Mouse (Mus musculus) kidney, embryonic 16.5 days (tissue): ENCODE measurements around the gene Cacnb2. TPM values are rescaled to one million over a fixed set of nuclear protein-coding genes. Genes with fewer than 3 reads are reported as not detected.

Source experiments
- ATAC-seq: fragments of 200-750 bp; cut with Nextera tagmentation; 2 replicates; pipeline ENCODE4 v1.8.0; 2017; ENCODE audit warnings: moderate TSS enrichment; ENCODE audit not compliant: low FRiP score, low TSS enrichment
- H3K27ac ChIP-seq: fragments of 300-500 bp; sonication (generic); 2 replicates; pipeline ENCODE4 v1.5.1; 2014; ENCODE audit warnings: low read length
- H3K27me3 ChIP-seq: fragments of 300-500 bp; sonication (generic); 2 replicates; pipeline ENCODE4 v1.6.1; 2014; ENCODE audit warnings: low read length, control low read depth, mixed read lengths; ENCODE audit not compliant: insufficient read depth
- H3K36me3 ChIP-seq: fragments of 300-500 bp; sonication (generic); 2 replicates; pipeline ENCODE4 v1.6.1; 2014; ENCODE audit warnings: low read length, control low read depth, mixed read lengths; ENCODE audit not compliant: insufficient read depth
- H3K4me1 ChIP-seq: fragments of 300-500 bp; sonication (generic); 2 replicates; pipeline ENCODE4 v1.6.1; 2014; ENCODE audit warnings: low read length, control low read depth, mixed read lengths; ENCODE audit not compliant: insufficient read depth
- H3K4me2 ChIP-seq: fragments of 300-500 bp; sonication (generic); replicated peaks from 2 replicates; pipeline ENCODE4 v1.6.1; 2014; ENCODE audit warnings: low read depth, low read length
- H3K4me3 ChIP-seq: fragments of 300-500 bp; sonication (generic); 2 replicates; pipeline ENCODE4 v1.5.1; 2014; ENCODE audit warnings: mild to moderate bottlenecking, low read length
- H3K9ac ChIP-seq: fragments of 300-500 bp; sonication (generic); replicated peaks from 2 replicates; pipeline ENCODE4 v1.6.1; 2014; ENCODE audit warnings: low read length
- H3K9me3 ChIP-seq: fragments of 300-500 bp; sonication (generic); 2 replicates; pipeline ENCODE4 v1.6.1; 2016; ENCODE audit warnings: low read length, control low read depth
- WGBS: fragments of 180-500 bp; shearing (Covaris S2); extraction: QIAGEN DNeasy Blood & Tissue Kit; methylation state at CpG from one replicate; pipeline ENCODE4 v1.1.7; 2014; 5-methylcytosine and 5-hydroxymethylcytosine counted together
- polyA plus RNA-seq: library from polyadenylated mRNA; unstranded; fragments of >200 nt; fragmentation: Nextera tagmentation; extraction: Ambion mirVana; gene quantifications from 2 replicates; pipeline ENCODE4 v1.2.1, GENCODE M21; 2015

The Cacnb2 gene
- polyA plus RNA-seq, 1 experiment from 2014 or later: 2.0 TPM

DNA sequence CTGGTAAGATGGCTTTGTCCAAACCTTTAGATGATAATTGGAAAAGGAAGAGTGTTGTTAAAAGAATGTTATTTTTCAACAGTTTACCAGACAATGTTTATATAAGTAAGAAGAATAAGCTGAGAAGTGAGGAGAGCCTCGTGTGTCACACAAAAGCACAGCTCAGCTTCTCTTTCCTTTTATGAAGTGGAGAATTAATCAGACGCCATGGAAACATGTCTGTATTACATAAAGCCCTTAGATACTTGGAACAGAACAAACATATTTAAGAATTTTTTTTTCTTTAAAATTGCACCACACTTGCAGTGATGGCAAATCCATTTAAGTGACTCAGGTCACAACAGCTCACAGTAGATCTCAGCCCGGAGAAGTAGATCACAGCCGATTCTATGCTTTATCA, 9.8 kb downstream of the Cacnb2 start:
- H3K27me3 ChIP-seq: no peaks in the 10 kb centered on the region
- H3K4me2 ChIP-seq: no peak overlapping the region
- H3K4me1 ChIP-seq: no peaks in the 10 kb centered on the region
- no peak for ATAC-seq
- no peak overlapping the region for H3K27ac ChIP-seq
- H3K4me3 ChIP-seq: no peak overlapping the region
- H3K36me3 ChIP-seq: no peaks in the 10 kb centered on the region
- WGBS: 77% methylated on average over 4 of the region's 4 CpGs
- H3K9ac ChIP-seq: no peak overlapping the region
- no peaks in the 10 kb centered on the region for H3K9me3 ChIP-seq

DNA sequence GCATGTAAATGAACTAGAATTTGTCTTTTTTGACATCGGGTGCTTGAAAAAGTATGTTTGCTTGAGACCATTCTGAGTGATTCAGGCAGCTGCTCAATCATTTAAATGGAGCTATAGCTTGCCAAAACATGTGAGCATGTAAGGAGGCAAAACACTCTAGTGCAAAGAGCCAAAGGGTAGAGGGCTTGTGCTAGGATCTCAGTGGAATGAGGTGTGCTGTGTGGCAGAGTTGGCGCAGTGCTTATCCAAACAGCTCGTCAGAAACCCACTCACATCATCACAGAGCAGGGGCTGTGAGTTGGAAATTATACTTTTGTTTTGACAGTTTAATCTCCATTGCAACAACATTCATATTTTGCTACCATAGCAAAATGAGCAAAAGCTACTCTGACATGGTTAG, 13.5 kb downstream of the Cacnb2 start:
- ATAC-seq: no peak
- Histone ChIP-seq H3K4me3 (no peak overlapping the region), H3K4me2 (no peak overlapping the region), H3K27me3 (no peaks in the 10 kb centered on the region), H3K4me1 (no peaks in the 10 kb centered on the region), H3K36me3 (no peaks in the 10 kb centered on the region), H3K9me3 (no peaks in the 10 kb centered on the region), H3K27ac (no peak overlapping the region), H3K9ac (no peak overlapping the region)
- 89% methylated on average over 3 of the region's 3 CpGs for WGBS

DNA sequence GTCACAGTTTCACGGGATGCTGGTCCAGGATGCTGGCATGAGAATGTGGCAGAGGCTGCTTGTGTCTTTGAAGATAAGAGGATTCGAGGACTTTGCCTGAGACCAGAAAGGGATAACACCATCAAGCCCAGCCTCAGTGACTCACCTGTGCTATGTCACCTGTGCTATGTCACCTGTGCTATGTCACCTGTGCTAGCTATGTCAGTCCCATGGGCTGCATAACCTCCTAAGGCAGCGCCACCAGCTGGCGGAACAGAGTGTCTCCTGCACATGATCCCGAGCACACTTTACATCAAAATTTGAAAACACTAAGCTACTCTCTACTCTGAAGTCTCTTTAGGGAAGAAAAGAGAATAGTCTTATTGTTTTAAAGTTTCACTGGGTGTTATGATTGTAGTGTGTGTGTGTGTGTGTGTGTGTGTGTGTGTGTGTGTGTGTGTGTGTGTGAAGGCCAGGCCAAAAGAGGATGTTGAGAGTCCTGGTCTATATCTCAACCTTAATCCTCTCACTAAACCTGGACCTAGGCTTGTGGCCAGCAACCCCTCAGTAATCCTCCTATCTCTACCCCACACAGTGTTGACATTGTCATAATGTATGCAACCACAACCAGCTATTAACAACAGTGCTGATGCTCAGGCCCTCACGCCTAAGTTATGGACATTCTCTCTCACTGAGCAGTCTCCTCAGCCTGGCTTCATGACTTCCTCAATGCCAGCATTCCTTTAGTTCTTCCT, 17.4 kb downstream of the Cacnb2 start:
- no peaks in the 10 kb centered on the region for H3K27me3 ChIP-seq
- H3K4me1 ChIP-seq: no peaks in the 10 kb centered on the region
- WGBS: 87% methylated on average over 6 of the region's 6 CpGs
- no peak overlapping the region for H3K27ac ChIP-seq
- H3K9ac ChIP-seq: no peak overlapping the region
- no peaks in the 10 kb centered on the region for H3K36me3 ChIP-seq
- ATAC-seq: no peak
- H3K4me3 ChIP-seq: no peak overlapping the region
- no peak overlapping the region for H3K4me2 ChIP-seq
- H3K9me3 ChIP-seq: no peaks in the 10 kb centered on the region

DNA sequence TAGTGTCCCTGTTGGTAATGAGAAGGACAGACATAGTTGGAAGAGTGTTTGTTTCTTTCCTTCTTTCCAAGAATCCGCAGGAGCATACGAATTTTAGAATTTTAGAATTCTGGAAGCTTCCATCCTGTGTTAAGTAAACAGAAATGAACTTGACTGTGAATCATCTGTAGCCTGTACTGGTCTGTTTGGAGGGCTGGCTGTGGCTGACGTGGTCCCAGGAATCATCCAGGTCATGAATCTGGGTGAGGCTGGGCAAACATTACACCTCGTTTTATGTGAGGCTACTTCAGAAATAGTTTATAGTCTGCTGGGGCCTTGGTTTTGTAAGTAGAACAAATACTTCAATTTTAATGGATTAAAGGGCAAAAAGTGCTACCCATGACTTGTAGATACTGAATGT, 18.0 kb downstream of the Cacnb2 start:
- WGBS: 71% methylated on average over 4 of the region's 4 CpGs

DNA sequence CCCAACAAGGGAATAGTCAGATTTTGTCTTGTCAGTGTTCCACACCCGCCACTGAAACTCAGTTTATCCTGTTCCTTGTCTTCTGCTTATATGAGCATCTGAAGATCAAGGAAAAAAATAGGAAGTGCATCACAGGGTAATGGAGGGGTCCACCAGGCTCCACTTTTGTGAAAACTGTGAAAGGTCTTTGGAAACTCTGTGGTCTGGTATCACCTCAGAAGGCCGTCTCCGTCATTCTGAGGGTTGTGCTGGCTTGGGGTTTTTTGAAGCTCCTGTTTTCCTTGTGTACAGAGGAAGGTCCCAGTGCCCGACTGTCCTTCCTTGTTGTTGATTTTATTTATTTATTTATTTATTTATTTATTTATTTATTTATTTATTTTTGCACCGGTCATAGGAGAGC, 20.9 kb downstream of the Cacnb2 start:
- H3K9ac ChIP-seq: no peak overlapping the region

More for the DNA sequence above, 18.0 kb downstream of the Cacnb2 start:
- Histone ChIP-seq H3K9ac (no peak overlapping the region), H3K36me3 (no peaks in the 10 kb centered on the region), H3K27me3 (no peaks in the 10 kb centered on the region), H3K9me3 (no peaks in the 10 kb centered on the region), H3K4me3 (no peak overlapping the region), H3K27ac (no peak overlapping the region), H3K4me2 (no peak overlapping the region), H3K4me1 (no peaks in the 10 kb centered on the region)
- ATAC-seq: no peak

DNA sequence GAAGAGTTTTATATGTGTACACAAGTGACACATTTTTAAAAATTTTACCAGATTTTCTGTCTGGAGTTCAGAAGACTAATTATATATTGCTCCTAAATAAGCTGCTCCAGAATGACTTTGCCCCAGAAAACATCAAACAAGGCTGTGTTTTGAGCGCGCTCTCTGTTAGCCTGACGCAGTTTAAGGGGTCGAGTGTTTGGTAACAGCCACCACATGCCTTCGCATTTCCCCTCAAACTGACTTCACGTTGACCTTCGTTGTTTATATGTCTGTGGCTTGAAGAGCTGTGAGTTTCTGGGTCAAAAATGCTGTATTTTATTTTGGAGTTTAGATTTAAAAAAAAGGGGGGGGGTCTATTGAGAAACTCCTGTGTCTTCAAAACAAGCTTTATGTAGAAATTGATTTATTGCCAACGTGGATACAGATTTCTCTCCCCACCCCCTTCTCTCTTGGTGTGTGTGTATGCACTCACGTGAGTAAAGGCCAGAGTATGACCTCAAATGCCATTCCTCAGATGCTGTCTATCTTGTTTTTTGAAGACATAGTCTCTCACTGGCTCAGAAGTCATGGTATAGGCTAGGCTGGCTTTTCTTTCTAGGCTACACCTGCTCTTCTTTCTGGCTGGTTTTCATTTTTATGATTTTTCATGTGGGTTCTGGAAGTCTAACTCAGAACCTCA, 27.1 kb downstream of the Cacnb2 start:
- no peaks in the 10 kb centered on the region for H3K4me1 ChIP-seq
- ATAC-seq: no peak
- no peak overlapping the region for H3K4me3 ChIP-seq
- H3K9ac ChIP-seq: no peak overlapping the region
- H3K27me3 ChIP-seq: no peaks in the 10 kb centered on the region
- H3K9me3 ChIP-seq: no peaks in the 10 kb centered on the region
- H3K4me2 ChIP-seq: no peak overlapping the region
- no peak overlapping the region for H3K27ac ChIP-seq
- WGBS: 44% methylated on average over 9 of the region's 9 CpGs
- no peaks in the 10 kb centered on the region for H3K36me3 ChIP-seq

More for the DNA sequence above, 20.9 kb downstream of the Cacnb2 start:
- Histone ChIP-seq H3K9me3 (no peaks in the 10 kb centered on the region), H3K4me1 (no peaks in the 10 kb centered on the region), H3K36me3 (no peaks in the 10 kb centered on the region), H3K27me3 (no peaks in the 10 kb centered on the region), H3K4me3 (no peak overlapping the region), H3K4me2 (no peak overlapping the region), H3K27ac (no peak overlapping the region)
- no peak for ATAC-seq
- 91% methylated on average over 5 of the region's 5 CpGs for WGBS

DNA sequence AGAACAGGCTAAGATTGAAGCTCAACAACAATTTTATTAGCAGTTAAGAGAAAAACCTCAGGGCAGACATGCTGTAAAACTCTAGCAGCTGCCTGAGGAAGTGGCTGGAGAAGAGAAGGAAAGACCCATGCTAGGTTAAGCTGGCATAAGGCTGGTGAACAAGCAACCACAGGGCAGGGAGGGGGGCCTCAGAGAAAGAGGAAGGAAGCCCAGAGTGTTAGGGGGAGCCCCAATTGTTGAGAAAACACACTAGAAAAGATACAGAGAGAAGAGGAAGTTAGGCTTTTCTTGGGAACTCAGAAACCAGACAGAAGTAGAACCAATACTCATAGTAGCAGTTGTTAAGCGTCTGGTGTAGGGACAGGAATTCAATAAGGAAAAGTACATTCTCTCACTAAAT, 28.7 kb downstream of the Cacnb2 start:
- no peaks in the 10 kb centered on the region for H3K36me3 ChIP-seq
- H3K27ac ChIP-seq: no peak overlapping the region
- no peak overlapping the region for H3K9ac ChIP-seq
- WGBS: 82% methylated on average over 1 of the region's 1 CpGs
- no peak for ATAC-seq
- no peaks in the 10 kb centered on the region for H3K9me3 ChIP-seq
- H3K4me1 ChIP-seq: no peaks in the 10 kb centered on the region
- no peak overlapping the region for H3K4me3 ChIP-seq
- H3K27me3 ChIP-seq: no peaks in the 10 kb centered on the region
- H3K4me2 ChIP-seq: no peak overlapping the region

DNA sequence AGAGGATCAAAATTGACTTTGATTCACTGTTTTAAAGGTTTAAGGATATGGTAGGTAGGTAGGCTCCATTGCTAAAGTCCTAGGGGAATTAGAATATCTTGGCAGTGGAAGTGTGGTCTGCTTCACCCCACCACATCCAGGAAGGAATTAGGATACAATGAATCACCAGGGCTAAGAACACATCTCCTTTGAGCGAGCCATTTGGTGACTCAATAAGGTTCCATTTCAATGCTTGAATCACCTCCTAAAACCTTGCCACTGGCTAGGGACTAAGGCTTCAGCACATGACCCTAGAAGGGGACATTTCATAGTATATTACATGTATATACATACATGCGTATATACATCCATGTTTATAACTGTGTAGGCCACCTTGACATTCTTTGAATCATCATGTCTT, 30.3 kb downstream of the Cacnb2 start:
- no peaks in the 10 kb centered on the region for H3K4me1 ChIP-seq
- no peaks in the 10 kb centered on the region for H3K9me3 ChIP-seq
- H3K27me3 ChIP-seq: no peaks in the 10 kb centered on the region
- H3K4me3 ChIP-seq: no peak overlapping the region
- no peaks in the 10 kb centered on the region for H3K36me3 ChIP-seq
- no peak for ATAC-seq
- no peak overlapping the region for H3K4me2 ChIP-seq
- no peak overlapping the region for H3K9ac ChIP-seq
- H3K27ac ChIP-seq: no peak overlapping the region
- WGBS: 91% methylated on average over 2 of the region's 2 CpGs

DNA sequence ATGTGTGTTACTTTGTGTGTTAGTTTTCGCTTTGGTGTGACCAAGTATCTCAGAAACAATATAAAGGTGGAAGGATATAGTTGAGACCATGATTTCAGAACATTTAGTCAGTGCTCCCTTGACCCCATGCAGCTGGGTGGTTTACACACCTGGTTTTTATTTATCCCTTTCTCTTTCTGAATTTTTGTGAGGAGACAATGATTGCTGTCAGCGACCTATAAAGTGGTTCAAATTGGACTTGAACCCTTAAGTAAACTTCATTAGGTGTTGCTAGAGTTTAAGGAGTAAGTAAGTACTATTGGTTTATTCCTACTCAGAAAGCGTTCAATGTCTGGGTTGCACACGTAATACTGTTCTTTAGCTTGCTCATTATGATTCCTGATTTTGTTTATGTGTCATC, 36.4 kb downstream of the Cacnb2 start:
- no peaks in the 10 kb centered on the region for H3K9me3 ChIP-seq
- no peaks in the 10 kb centered on the region for H3K36me3 ChIP-seq
- no peak overlapping the region for H3K27ac ChIP-seq
- H3K4me3 ChIP-seq: no peak overlapping the region
- H3K4me2 ChIP-seq: no peak overlapping the region
- no peak overlapping the region for H3K9ac ChIP-seq
- 89% methylated on average over 4 of the region's 4 CpGs for WGBS
- no peak for ATAC-seq
- H3K4me1 ChIP-seq: peaks cover 5% of the 10 kb centered on the region
- no peaks in the 10 kb centered on the region for H3K27me3 ChIP-seq

DNA sequence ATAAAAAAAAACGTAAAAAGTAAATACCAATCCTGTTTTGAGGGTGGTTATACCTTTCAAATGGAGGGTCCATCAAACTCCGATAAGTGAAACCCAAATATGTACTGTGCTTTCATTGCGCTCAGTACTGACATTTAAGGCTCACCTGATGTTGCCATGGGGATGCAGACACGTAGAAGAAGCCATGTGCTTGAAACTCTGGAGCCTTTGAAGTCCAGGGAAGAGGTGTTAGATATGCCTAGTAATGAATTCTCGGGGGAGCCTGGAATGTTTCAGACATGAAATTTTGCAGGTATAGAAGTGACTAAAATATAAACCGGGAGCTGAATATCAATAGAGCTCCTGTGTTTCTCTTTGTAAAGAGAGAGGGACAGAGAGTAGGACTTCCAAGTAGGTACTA, 37.0 kb downstream of the Cacnb2 start:
- 88% methylated on average over 6 of the region's 6 CpGs for WGBS
- no peak overlapping the region for H3K4me2 ChIP-seq
- peaks cover 5% of the 10 kb centered on the region for H3K4me1 ChIP-seq
- H3K27ac ChIP-seq: no peak overlapping the region
- H3K27me3 ChIP-seq: no peaks in the 10 kb centered on the region
- H3K9ac ChIP-seq: no peak overlapping the region
- H3K4me3 ChIP-seq: no peak overlapping the region
- no peaks in the 10 kb centered on the region for H3K9me3 ChIP-seq
- ATAC-seq: no peak
- H3K36me3 ChIP-seq: no peaks in the 10 kb centered on the region
